Mouse (Mus musculus) hindbrain, embryonic 14.5 days (tissue): ENCODE data around the gene Zfp292. TPM values are rescaled to one million over a fixed set of nuclear protein-coding genes. Genes with fewer than 3 reads are reported as not detected.

Source experiments
- ATAC-seq: fragments of 200-750 bp; cut with Nextera tagmentation; 2 replicates; pipeline ENCODE4 v1.8.0; 2017; ENCODE audit warnings: moderate number of reproducible peaks, mild to moderate bottlenecking, moderate TSS enrichment, moderate library complexity; ENCODE audit not compliant: low FRiP score
- DNase-seq: peaks from one replicate; pipeline ENCODE4 v3.0.0-alpha.2; 2015; ENCODE audit warnings: low spot score
- H3K27ac ChIP-seq: fragments of 300-500 bp; sonication (generic); 2 replicates; pipeline ENCODE4 v1.5.1; 2014; ENCODE audit warnings: mild to moderate bottlenecking, moderate library complexity
- H3K27me3 ChIP-seq: fragments of 300-500 bp; sonication (generic); 2 replicates; pipeline ENCODE4 v1.6.1; 2014; ENCODE audit warnings: mild to moderate bottlenecking, low read length, mixed read lengths; ENCODE audit not compliant: control insufficient read depth, insufficient read depth
- H3K36me3 ChIP-seq: fragments of 300-500 bp; sonication (generic); replicated peaks from 2 replicates; pipeline ENCODE4 v1.6.1; 2014; ENCODE audit not compliant: control insufficient read depth, insufficient read depth
- H3K4me1 ChIP-seq: fragments of 300-500 bp; sonication (generic); replicated peaks from 2 replicates; pipeline ENCODE4 v1.6.1; 2014; ENCODE audit warnings: antibody characterized with exemption, low read length, mixed read lengths; ENCODE audit not compliant: control insufficient read depth, insufficient read depth
- H3K4me2 ChIP-seq: fragments of 300-500 bp; sonication (generic); replicated peaks from 2 replicates; pipeline ENCODE4 v1.6.1; 2014; ENCODE audit warnings: mild to moderate bottlenecking, moderate library complexity
- H3K4me3 ChIP-seq: fragments of 300-500 bp; sonication (generic); replicated peaks from 2 replicates; pipeline ENCODE4 v1.5.1; 2014; ENCODE audit warnings: mild to moderate bottlenecking, low read length
- H3K9ac ChIP-seq: fragments of 300-500 bp; sonication (generic); 2 replicates; pipeline ENCODE4 v1.6.1; 2014
- H3K9me3 ChIP-seq: fragments of 300-500 bp; sonication (generic); 2 replicates; pipeline ENCODE4 v1.6.1; 2016; ENCODE audit warnings: low read length; ENCODE audit not compliant: control insufficient read depth
- WGBS: fragments of 180-500 bp; shearing (Covaris S2); extraction: QIAGEN DNeasy Blood & Tissue Kit; methylation state at CpG from one replicate; pipeline ENCODE4 v1.1.7; 2014; 5-methylcytosine and 5-hydroxymethylcytosine counted together
- polyA plus RNA-seq: library from polyadenylated mRNA; unstranded; fragments of >200 nt; fragmentation: Nextera tagmentation; extraction: Ambion mirVana; gene quantifications from 2 replicates; pipeline ENCODE4 v1.2.1, GENCODE M21; 2014

Gene Zfp292
- polyA plus RNA-seq, 1 experiment from 2014 or later = 34.8 TPM

DNA sequence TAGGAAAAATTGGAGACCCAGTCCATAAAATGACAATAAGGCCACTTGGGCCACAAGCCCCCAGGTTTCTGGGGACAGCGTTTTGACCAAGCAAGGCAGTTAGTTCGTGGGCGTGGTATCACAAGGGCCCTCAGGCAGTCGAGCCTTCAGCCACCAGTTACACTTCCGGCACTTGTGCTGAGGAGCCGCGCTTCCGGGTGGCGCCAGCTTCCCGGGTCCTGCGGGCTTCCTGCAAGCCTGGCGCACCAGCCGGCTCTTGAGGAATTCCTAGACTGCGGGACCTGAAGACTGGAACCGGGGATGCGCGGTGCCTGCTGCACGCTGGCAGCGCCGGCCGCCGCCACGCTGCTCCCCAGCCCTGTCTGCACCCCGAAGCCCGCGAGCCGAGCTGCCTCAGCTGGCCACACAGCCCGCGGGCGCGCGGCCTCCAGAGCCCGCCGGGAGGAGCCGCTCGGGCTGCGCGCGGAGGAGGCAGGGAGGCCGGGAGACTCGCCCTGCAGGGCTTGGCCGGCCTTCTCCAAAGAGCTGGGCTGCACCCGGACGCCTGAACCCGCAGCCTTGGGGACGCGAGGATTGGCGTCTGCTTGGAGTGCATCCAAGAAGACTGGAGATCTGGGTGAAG lies 3.8 kb upstream of the Zfp292 start:
- Histone ChIP-seq H3K4me1 (peaks cover 19% of the 10 kb centered on the region), H3K27ac (peak overlapping the region; percentile 92), H3K4me3 (peak overlapping the region; percentile 81), H3K27me3 (peaks cover 27% of the 10 kb centered on the region; the same call in 1 of the 2 replicates), H3K9me3 (no peaks in the 10 kb centered on the region), H3K4me2 (peak overlapping the region; percentile 87), H3K36me3 (no peaks in the 10 kb centered on the region), H3K9ac (peak overlapping the region; percentile 92)
- WGBS = under 1% methylated on average over 48 of the region's 48 CpGs
- DNase-seq (peak; percentile 76), ATAC-seq (peak; percentile 74)

DNA sequence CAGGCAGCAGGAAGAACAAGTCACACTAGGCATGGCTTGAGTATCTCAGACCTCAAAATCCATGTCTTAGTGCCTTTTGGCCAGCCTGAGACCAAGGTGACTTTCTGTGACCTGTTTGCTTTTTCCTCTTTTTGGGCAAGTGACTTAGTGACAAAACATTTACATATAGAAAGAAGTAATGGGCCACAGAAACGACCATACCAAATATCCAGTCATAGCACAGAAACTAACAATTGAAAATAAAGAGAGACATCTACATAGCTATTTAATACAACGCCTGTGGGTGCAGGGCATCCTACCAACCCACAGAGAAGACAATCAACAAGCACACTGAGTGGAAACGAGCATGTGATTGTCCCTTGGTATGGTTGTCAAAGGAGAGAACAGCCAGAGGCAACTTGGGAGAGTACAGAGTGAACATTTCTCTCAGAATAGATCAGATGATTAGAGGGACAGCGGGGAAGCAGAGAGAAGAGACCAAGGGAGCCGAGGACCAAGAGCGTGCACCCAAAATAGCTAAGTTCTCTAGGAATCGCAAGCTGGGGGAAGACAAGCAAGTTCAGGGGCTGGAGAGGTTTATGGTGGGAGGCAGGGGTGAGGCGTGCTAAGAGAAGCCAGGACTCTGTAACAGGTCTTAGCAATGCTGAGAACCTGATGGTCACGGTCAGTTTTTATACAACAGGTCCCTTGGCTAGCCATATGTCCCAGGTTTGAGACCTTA lies 3.0 kb upstream of the Zfp292 start:
- Histone ChIP-seq H3K27ac (no peak overlapping the region), H3K9me3 (no peaks in the 10 kb centered on the region), H3K9ac (peak overlapping the region; percentile 92; the same call in 1 of the 2 replicates), H3K4me1 (peaks cover 27% of the 10 kb centered on the region), H3K4me3 (peak overlapping the region; percentile 81), H3K27me3 (peaks cover 19% of the 10 kb centered on the region; the same call in 1 of the 2 replicates), H3K36me3 (no peaks in the 10 kb centered on the region), H3K4me2 (peak overlapping the region; percentile 87)
- DNase-seq (no peak), ATAC-seq (no peak)
- 61% methylated on average over 9 of the region's 9 CpGs for WGBS

DNA sequence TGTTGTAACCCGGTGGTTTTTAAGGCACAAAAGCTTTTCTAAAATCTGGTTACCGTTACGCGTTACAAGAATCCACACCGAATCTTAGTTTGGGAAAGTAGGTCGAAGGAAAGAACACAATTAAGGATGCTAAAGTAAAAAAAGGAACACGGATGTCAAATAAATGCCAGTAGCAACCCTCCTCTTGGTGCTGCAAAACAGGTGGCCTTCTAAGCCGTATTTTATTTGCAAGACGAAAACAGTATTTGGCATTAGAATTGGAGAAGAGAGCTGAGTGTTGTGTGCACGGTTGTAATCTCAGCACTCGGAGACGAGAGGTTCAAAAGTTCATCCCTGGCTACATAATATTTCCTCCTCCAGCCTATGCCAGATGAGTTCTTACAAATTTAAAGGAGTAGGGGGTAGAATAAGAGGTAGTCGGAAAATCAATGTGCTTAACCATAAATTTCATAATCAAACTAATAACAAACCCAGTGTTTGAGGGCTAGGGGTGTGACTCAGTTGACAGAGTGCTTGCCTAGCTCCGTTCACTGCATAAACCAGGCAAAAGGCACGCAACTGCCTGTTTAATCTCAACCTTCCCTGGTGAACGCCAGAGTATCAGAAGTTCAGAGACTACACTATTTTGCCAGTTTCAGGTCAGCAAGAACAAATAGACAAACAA lies 738 bp upstream of the Zfp292 start:
- no peaks in the 10 kb centered on the region for H3K36me3 ChIP-seq
- H3K9me3 ChIP-seq = no peaks in the 10 kb centered on the region
- peaks cover 34% of the 10 kb centered on the region for H3K4me1 ChIP-seq
- peak overlapping the region; percentile 86 for H3K4me2 ChIP-seq
- peak; percentile 47 for DNase-seq
- H3K27ac ChIP-seq = peak overlapping the region; percentile 99
- peak overlapping the region; percentile 99 for H3K9ac ChIP-seq
- 39% methylated on average over 16 of the region's 16 CpGs for WGBS
- H3K27me3 ChIP-seq = peaks cover 2% of the 10 kb centered on the region; the same call in 1 of the 2 replicates
- no peak for ATAC-seq
- H3K4me3 ChIP-seq = peak overlapping the region; percentile 90

DNA sequence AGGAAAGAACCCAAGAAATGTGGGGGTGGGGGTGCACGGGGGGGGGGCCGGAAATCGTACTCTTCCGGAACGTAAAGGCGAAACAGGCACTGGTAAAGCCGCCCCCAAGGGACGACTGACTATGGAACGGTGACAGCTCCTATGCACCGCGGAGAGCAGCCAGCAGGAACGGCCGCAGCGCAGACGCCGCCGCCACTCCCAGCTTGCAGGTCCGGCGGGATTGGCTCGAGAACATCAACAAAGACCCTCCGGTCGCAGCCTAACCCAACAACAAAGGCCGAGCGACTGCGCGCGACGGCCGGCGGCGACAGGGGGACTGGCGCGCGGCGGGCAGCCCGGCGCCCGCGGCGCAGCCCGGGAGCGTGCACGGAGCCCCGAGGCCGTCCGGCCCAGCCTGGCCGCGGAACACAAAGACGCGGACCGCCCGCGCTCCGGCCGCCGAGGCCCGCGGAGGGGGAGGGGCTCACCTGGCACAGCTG lies 430 bp downstream of the Zfp292 start:
- Histone ChIP-seq H3K27ac (peak overlapping the region; percentile 99), H3K4me1 (peaks cover 30% of the 10 kb centered on the region), H3K4me3 (peak overlapping the region; percentile 90), H3K27me3 (no peaks in the 10 kb centered on the region), H3K9me3 (no peaks in the 10 kb centered on the region), H3K36me3 (no peaks in the 10 kb centered on the region), H3K9ac (peak overlapping the region; percentile 99), H3K4me2 (peak overlapping the region; percentile 86)
- peak; percentile 68 for DNase-seq
- peak; percentile 67 for ATAC-seq
- under 1% methylated on average over 45 of the region's 58 CpGs for WGBS

DNA sequence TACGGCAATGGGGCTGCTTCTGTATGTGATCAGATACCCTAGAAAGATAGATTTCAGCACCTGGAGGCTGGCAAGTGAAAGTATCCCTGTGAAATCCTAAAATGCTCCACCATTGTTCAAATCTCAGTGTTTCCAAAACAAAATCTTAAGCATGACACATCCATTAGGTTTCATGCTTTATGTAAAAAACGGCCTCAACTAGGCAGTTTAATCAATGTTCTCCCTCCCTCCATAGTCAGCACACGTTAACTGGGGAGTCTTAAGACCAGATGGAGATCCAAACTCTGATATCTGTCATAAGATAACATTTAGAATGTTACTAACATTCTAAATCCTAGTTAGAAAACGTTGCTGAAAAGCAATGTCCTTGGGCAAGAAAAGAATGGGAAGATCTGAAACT lies 909 bp downstream of the Zfp292 start:
- H3K9ac ChIP-seq = peak overlapping the region; percentile 99
- H3K27me3 ChIP-seq = no peaks in the 10 kb centered on the region
- 15% methylated on average over 4 of the region's 4 CpGs for WGBS
- ATAC-seq (no peak), DNase-seq (no peak)
- peak overlapping the region; percentile 90 for H3K4me3 ChIP-seq
- H3K4me2 ChIP-seq = peak overlapping the region; percentile 86
- H3K9me3 ChIP-seq = no peaks in the 10 kb centered on the region
- H3K27ac ChIP-seq = peak overlapping the region; percentile 99
- no peaks in the 10 kb centered on the region for H3K36me3 ChIP-seq
- H3K4me1 ChIP-seq = peaks cover 29% of the 10 kb centered on the region

DNA sequence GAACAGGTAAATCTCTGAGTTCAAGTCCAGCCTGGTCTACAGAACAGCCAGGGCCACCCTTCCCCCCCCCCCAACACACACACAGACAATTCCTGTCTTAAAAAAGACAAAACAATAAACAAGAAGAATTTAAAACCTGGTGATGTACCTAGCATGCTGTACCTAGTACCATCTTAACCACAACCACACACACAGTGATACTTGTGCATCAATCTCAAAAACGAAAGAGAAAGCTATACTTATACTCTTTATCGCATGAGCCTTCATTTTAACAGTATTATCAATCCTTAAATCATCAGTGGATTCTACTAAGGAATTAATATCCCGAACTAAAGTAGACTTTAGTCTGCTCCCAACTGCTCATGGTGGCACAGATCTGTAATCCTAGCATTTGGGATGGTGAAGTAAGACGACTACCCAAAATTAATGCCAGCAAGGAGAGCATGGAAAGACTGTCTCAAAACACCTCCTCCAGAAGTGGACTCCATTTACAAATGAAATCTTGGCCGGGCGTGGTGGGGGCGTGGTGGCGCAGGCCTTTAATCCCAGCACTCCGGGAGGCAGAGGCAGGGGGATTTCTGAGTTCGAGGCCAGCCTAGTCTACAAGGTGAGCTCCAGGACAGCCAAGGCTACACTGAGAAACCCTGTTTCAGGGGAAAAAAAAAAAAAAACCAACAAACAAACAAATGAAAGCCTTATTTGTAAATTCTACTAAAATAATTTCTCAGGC lies 1.7 kb downstream of the Zfp292 start:
- DNase-seq (no peak), ATAC-seq (no peak)
- Histone ChIP-seq H3K9ac (peak overlapping the region; percentile 99), H3K9me3 (no peaks in the 10 kb centered on the region), H3K27ac (no peak overlapping the region), H3K4me1 (peaks cover 25% of the 10 kb centered on the region), H3K27me3 (no peaks in the 10 kb centered on the region), H3K4me2 (peak overlapping the region; percentile 86), H3K36me3 (no peaks in the 10 kb centered on the region), H3K4me3 (peak overlapping the region; percentile 90)
- 87% methylated on average over 10 of the region's 10 CpGs for WGBS

DNA sequence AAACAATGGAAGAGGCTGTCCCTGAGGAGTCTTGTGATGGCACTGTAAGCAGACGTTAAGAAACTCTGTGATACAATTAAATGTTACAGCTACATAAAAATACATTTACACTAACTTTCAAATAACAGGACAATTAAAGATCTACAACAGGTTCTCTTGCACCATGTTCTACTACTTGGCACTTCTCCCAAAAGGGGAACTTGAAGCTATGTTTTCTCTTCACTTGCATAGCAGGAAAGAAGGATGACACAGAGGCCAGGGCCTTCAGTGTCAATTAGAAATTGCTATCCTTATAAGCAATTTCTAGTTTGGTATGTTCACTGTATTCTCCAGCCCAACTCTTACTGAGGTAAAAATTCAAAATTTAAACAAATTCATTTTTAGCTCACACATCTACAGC lies 8.5 kb downstream of the Zfp292 start:
- Histone ChIP-seq H3K36me3 (no peaks in the 10 kb centered on the region), H3K9ac (no peak overlapping the region), H3K9me3 (no peaks in the 10 kb centered on the region), H3K27me3 (no peaks in the 10 kb centered on the region), H3K4me2 (no peak overlapping the region), H3K27ac (0 out of 2 replicates have a peak overlapping the region, but pooled peaks have one; percentile 5), H3K4me3 (no peak overlapping the region), H3K4me1 (no peaks in the 10 kb centered on the region)
- no peak for ATAC-seq
- no peak for DNase-seq
- 56% methylated on average over 1 of the region's 1 CpGs for WGBS

DNA sequence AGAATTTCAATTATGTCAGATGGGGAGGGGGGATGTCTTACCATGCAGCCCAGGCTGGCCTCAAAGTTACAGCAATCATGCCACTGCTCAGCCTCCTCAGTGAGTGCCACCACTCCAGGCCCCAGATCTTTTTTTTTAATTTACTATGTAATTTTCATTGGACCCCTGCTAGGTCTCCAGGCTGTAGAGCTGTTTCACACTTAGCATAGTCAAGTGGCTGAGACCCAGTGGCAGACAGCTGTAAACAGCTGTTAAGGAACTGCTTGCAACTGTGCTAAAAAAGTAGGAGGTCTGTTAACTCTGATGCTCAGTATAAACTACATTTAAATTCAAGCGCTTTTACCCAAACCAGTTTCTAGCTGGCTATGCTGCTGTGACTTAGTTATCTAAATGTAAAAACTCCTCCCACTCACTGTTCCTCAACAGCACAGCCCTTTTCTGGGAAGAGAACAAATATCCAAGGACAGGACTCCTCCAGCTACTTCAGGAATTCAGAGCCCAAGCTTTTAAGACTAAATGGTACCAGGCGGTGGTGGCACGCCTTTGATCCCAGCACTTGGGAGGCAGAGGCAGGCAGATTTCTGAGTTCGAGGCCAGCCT lies 9.8 kb downstream of the Zfp292 start:
- 0 out of 2 replicates have a peak, but pooled peaks have one; percentile 17 for ATAC-seq
- no peak overlapping the region for H3K4me3 ChIP-seq
- no peaks in the 10 kb centered on the region for H3K4me1 ChIP-seq
- no peaks in the 10 kb centered on the region for H3K27me3 ChIP-seq
- 97% methylated on average over 4 of the region's 4 CpGs for WGBS
- H3K4me2 ChIP-seq = no peak overlapping the region
- H3K9me3 ChIP-seq = no peaks in the 10 kb centered on the region
- DNase-seq = no peak
- no peak overlapping the region for H3K27ac ChIP-seq
- H3K36me3 ChIP-seq = no peaks in the 10 kb centered on the region
- no peak overlapping the region for H3K9ac ChIP-seq
